Mouse (Mus musculus) kidney, adult 2 months (tissue): ENCODE data around the gene Iqck. TPM values are rescaled to one million over a fixed set of nuclear protein-coding genes. Genes with fewer than 3 reads are reported as not detected.

Source experiments
- DNase-seq: peaks from one replicate; pipeline ENCODE4 v3.0.0; 2021
- H3K27ac ChIP-seq: fragments of 200-500 bp; 2 replicates; pipeline ENCODE4 v1.5.1; 2012; ENCODE audit warnings: low read depth, low read length, control low read depth, inconsistent platforms; ENCODE audit not compliant: insufficient read depth
- H3K27me3 ChIP-seq: fragments of 200-500 bp; replicated peaks from 2 replicates; pipeline ENCODE4 v1.6.1; 2012; ENCODE audit warnings: mild to moderate bottlenecking, moderate library complexity, low read length, inconsistent platforms; ENCODE audit not compliant: control insufficient read depth, insufficient read depth
- H3K36me3 ChIP-seq: fragments of 200-500 bp; 2 replicates; pipeline ENCODE4 v1.6.1; 2012; ENCODE audit warnings: mild to moderate bottlenecking, moderate library complexity, low read length, inconsistent platforms; ENCODE audit not compliant: control insufficient read depth, insufficient read depth
- H3K4me1 ChIP-seq: fragments of 200-500 bp; 2 replicates; pipeline ENCODE4 v1.6.1; 2011; ENCODE audit warnings: low read length; ENCODE audit not compliant: control insufficient read depth, insufficient read depth
- H3K4me3 ChIP-seq: fragments of 200-500 bp; 2 replicates; pipeline ENCODE4 v1.5.1; 2011; ENCODE audit warnings: mild to moderate bottlenecking, low read depth, low read length, control low read depth; ENCODE audit not compliant: insufficient read depth
- CTCF ChIP-seq: fragments of 200-500 bp; conservative IDR thresholded peaks from 2 replicates; pipeline ENCODE4 v1.5.1; 2011; ENCODE audit warnings: low read depth, mild to moderate bottlenecking, control low read depth, low read length, moderate library complexity, mixed read lengths; ENCODE audit not compliant: insufficient read depth, insufficient read length
- POLR2A ChIP-seq: fragments of 200-500 bp; IDR thresholded peaks from one replicate; pipeline ENCODE4 v1.6.1; 2011; ENCODE audit warnings: low read depth, low read length, control low read depth
- WGBS: fragments of 180-500 bp; shearing (Covaris S2); methylation state at CpG from one replicate; pipeline ENCODE4 v1.1.7; 2018; 5-methylcytosine and 5-hydroxymethylcytosine counted together
- polyA plus RNA-seq: library from polyadenylated mRNA; depleted of rRNA; stranded (reverse); fragments of >200 nt; gene quantifications from 2 replicates; pipeline ENCODE4 v1.2.3, GENCODE M21; 2012

Gene Iqck
- polyA plus RNA-seq, 1 experiment = 2.0 TPM

DNA sequence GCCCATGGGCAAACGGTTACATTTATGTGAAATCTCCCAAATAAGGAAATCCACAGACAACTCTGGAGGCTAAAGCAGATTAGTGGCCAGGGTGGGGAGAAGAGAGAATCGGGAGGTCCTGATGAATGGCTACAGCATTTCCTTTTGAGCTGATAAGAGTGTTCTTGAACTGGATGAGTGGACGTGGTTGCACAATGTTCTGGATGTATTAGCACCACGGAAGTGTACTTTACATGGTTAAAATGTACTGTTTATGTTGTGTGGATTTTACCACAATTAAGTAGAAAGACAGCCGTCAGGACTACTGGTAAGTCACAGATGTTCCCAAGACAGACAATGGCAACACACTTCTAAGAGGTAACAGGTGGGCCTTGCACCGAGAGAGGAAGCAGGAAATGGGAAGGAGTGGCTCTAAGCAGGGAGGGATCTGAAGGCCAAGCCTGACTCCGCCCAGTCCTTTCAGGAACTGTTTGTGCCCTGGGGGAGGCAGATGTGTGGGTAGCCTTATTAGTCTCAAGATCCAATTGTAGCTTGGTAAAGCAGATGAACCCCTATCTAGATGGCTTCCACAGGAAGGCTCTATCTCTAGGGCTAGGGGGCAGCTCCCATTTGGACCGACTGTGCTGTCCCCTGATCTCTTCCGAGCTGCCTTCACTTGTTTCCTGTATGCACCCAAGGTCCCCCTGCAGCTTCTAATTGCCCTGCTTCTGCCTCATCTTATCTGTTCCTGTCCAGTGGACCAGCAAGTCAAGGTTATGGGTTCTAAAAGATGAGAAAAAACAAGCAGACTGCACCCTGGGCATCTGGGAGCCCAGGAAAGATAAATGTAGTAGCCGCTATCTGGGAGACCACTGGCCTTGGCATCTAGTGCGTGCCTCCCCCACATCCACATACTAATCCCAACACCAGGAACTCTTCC lies 82.2 kb downstream of the Iqck start:
- Histone ChIP-seq H3K27ac (no peak overlapping the region), H3K4me1 (no peaks in the 10 kb centered on the region), H3K4me3 (no peak overlapping the region), H3K36me3 (no peaks in the 10 kb centered on the region), H3K27me3 (no peaks in the 10 kb centered on the region; the same call in 1 of the 2 replicates)
- TF ChIP-seq CTCF = no peak
- TF ChIP-seq POLR2A = no peak
- no peak for DNase-seq
- 71% methylated on average over 11 of the region's 11 CpGs for WGBS

DNA sequence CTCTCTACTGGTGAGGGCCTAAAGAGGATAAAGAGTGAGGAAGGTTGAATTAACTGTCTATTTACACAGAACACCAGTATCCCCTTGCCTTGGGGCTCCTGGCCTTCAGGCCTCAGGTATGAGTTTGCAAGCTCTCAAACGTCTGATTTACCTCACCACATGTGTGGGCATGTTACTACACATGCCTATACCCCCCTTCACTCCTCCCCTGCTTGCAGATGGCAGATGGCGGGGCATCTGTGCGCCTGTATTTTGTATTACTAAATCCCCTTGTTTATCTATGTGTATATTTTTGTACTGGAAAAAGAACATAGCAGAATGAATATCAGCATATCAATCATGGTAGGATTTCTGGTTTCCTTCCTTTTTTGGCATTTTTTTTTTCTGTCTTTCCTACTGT lies 86.7 kb downstream of the Iqck start:
- Histone ChIP-seq H3K4me1 (no peaks in the 10 kb centered on the region), H3K36me3 (no peaks in the 10 kb centered on the region), H3K4me3 (no peak overlapping the region), H3K27me3 (no peaks in the 10 kb centered on the region; the same call in 1 of the 2 replicates), H3K27ac (no peak overlapping the region)
- WGBS = 87% methylated on average over 3 of the region's 3 CpGs
- TF ChIP-seq POLR2A (no peak), CTCF (no peak)
- DNase-seq = no peak

DNA sequence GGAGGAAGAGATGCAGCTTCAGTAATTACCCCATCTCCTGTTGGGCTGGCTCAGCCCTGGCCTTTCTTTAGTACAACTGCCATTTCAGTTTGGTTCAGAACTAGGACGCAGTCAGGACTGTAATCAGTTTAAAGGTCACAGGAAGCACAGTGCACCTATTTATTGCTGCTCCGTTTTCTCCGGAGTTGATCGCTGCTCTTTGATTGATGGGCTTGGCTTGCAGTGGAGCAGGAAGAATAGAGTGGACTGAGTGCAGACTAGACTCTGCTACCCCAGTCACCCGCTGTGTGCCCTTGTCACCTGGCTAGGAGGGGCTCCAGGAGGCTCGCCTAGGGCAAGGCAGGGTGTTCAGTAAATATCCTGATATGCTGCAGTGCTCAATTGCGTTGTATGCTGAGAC lies 87.6 kb downstream of the Iqck start:
- no peak for DNase-seq
- Histone ChIP-seq H3K4me1 (no peaks in the 10 kb centered on the region), H3K27ac (no peak overlapping the region), H3K4me3 (no peak overlapping the region), H3K36me3 (no peaks in the 10 kb centered on the region), H3K27me3 (no peaks in the 10 kb centered on the region; the same call in 1 of the 2 replicates)
- 35% methylated on average over 7 of the region's 7 CpGs for WGBS
- TF ChIP-seq POLR2A (no peak), CTCF (no peak)

DNA sequence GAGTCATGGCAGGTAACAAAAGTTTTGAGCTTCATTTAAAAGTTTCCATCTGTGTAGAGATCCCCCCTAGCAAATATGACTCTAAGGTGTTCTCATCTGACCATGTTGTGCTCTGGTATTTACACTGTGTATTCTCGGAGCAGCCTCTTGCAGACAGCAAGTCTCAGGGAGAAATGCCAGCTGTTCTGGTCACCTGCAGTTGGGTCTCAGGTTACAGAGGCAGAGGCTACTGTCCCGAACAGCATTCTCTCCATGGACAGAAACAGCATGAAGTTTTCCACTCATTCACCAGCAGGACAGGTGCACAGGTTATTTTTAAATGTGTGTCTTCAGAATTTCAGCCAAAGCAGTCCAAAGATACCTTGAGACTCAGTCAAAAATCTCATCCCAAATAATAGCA lies 89.3 kb downstream of the Iqck start:
- no peak for TF ChIP-seq CTCF
- TF ChIP-seq POLR2A = no peak
- Histone ChIP-seq H3K4me3 (no peak overlapping the region), H3K27ac (no peak overlapping the region), H3K4me1 (no peaks in the 10 kb centered on the region), H3K27me3 (no peaks in the 10 kb centered on the region; the same call in 1 of the 2 replicates), H3K36me3 (no peaks in the 10 kb centered on the region)
- peak; percentile 10 for DNase-seq
- 28% methylated on average over 2 of the region's 2 CpGs for WGBS

DNA sequence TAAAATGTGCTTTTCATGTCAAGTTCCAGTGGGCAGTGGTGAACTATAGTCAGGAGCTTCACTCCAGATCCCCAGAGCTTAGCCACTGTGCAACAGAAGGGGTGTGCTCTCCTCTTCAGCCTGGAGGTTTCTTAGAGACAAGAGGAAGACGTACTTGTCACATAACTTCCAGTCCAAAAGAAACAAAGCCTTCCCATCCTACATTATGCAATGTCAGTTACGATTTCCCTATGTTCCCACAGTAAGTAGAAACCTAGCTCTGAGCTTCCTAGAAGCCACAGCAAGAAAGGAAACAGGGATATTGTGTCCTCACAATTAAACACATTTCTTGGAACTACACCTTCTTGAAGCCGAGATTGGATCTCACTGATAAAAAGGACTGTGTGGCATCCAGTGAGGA lies 91.7 kb downstream of the Iqck start:
- no peaks in the 10 kb centered on the region for H3K36me3 ChIP-seq
- no peaks in the 10 kb centered on the region for H3K4me1 ChIP-seq
- TF ChIP-seq POLR2A (no peak), CTCF (no peak)
- DNase-seq = no peak
- no peak overlapping the region for H3K27ac ChIP-seq
- no peaks in the 10 kb centered on the region for H3K27me3 ChIP-seq
- 62% methylated on average over 3 of the region's 3 CpGs for WGBS
- no peak overlapping the region for H3K4me3 ChIP-seq

DNA sequence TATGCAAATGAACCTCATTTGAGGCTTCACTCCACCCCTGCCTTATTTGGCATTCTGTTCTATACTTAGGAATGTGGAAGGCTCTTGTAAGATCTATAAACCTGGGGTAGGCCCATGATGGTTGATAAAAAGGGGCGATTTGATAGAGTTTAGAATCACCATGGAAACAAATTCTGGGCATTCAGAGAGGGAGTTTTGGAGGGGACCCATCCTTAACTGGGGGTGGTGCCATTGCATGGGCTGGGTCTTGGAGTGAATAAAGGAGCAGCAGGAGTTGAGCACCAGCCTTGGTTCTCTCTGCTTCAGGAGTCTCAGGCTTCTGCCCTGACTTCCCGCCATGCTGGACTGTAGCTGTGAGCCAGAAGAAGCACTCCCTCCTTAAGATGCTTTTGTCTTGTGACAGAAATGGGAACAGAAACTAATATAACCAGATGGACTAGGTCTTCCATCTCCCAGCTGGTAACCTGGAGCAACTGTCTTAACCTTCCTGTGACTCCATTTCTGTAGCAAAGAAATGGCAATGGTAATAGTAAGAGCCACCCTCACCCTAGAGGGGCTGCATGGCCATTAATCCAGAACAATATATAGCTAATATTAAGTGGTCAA lies 93.2 kb downstream of the Iqck start:
- 84% methylated on average over 2 of the region's 2 CpGs for WGBS
- no peaks in the 10 kb centered on the region for H3K4me1 ChIP-seq
- H3K36me3 ChIP-seq = no peaks in the 10 kb centered on the region
- TF ChIP-seq POLR2A (no peak), CTCF (no peak)
- no peaks in the 10 kb centered on the region for H3K27me3 ChIP-seq
- no peak for DNase-seq
- H3K4me3 ChIP-seq = no peak overlapping the region
- H3K27ac ChIP-seq = no peak overlapping the region

DNA sequence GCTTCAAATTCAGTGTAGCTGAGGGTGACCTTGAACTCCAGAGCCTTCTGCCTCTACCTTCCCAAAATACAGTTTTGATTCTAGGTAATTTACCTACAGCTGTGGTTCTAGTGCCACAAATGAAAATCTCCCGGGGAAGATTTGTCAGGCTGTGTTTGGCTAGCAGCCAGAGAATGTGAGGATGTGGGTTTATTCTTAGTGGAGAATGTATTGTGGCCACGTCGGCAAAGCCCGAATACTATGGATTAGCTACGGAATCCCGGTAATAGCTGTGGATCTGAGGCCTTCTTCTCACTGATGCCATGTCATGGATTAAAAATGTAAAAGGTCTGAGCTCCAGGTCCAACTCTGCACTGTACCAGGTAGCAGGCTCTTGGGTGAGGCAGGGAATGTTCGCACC lies 94.2 kb downstream of the Iqck start:
- 65% methylated on average over 7 of the region's 7 CpGs for WGBS
- no peaks in the 10 kb centered on the region for H3K27me3 ChIP-seq
- no peak overlapping the region for H3K4me3 ChIP-seq
- TF ChIP-seq CTCF (no peak), POLR2A (no peak)
- H3K36me3 ChIP-seq = no peaks in the 10 kb centered on the region
- no peak for DNase-seq
- no peaks in the 10 kb centered on the region for H3K4me1 ChIP-seq
- H3K27ac ChIP-seq = no peak overlapping the region
